Mouse (Mus musculus) thymus, postnatal 36 days (tissue): Measurements from ENCODE around the gene Morn4.
A peak's percentile ranks its signal among the peaks of the same experiment; 100 is the strongest.

Experiments
- DNase-seq, 2 experiments: peaks; one replicate each; pipeline ENCODE4 v3.0.0; 2022; ENCODE audit warnings: mixed read lengths in 2 of 2

Gene Morn4

GRCm38 (mm10) chr19:42037167-42037702 lies 48.9 kb downstream of the Morn4 start:
- no peak for DNase-seq

- DNase-seq, result no peak
Measured at GRCm38 (mm10) chr19:42036357-42036756, 49.8 kb downstream of the Morn4 start.

GRCm38 (mm10) chr19:42035456-42036248 lies 50.5 kb downstream of the Morn4 start, which contains the start of gene Ankrd2:
Gene Ankrd2 (plus strand): TSS chr19:42036000.
- DNase-seq, result peak; percentile 75 to 82

- no peak for DNase-seq
Measured at GRCm38 (mm10) chr19:42034881-42035455, 51.2 kb downstream of the Morn4 start.

- no peak for DNase-seq
Measured at GRCm38 (mm10) chr19:42034146-42034775, 51.9 kb downstream of the Morn4 start.

GRCm38 (mm10) chr19:42033611-42034010 lies 52.5 kb downstream of the Morn4 start:
- DNase-seq, result no peak

- no peak for DNase-seq
Measured at GRCm38 (mm10) chr19:42031112-42031511, 55.0 kb downstream of the Morn4 start.

- peak; percentile 70 to 76 for DNase-seq
Measured at GRCm38 (mm10) chr19:42026158-42026557, 60.0 kb downstream of the Morn4 start.
